Mouse (Mus musculus): Measurements from ENCODE around the gene Galntl5.

DNA sequence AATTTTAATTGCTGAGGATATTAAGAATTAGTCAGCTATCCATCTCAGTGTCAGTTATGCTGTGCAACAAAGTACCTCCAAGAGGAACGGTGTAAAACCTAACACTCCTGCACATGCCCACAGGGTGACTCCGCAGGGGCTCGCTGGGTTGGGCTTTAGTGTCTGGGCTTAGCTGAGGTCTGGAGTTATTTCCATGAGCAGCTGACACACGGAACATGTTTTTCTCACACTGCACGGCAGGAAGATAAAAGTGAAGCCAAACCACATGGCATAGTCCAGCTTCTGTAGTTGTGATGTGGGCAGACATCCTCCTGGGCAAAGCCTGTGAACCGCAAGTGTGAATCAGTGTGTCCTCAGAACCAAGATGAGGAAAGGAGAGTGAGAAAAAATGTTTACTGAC, 33.7 kb downstream of the Galntl5 start:
- no peak for TF ChIP-seq CTCF (conservative IDR thresholded peaks at IDR 0.05; ENCODE audit: insufficient read depth, insufficient read length, low read depth, low read length)
- TF ChIP-seq POLR2A (IDR thresholded peaks at IDR 0.05; ENCODE audit: low read depth, low read length) = no peak
